Mouse (Mus musculus): ENCODE results near the gene Pagr1b. TPM values are rescaled to one million over a fixed set of nuclear protein-coding genes. Genes with fewer than 3 reads are reported as not detected.

The Pagr1b gene
- polyA plus RNA-seq, 1 experiment from 2014 or later, result not detected

GRCm38 (mm10) chr7:126996449-126996848 is 19.8 kb downstream of the Pagr1b start:
- H3K9me3 ChIP-seq (replicated peaks; ENCODE audit: control insufficient read depth, low read length), result no peaks in the 10 kb centered on the region
- no peaks in the 10 kb centered on the region for H3K27me3 ChIP-seq (ENCODE audit: control insufficient read depth, insufficient read depth, low read length)
- H3K4me1 ChIP-seq (ENCODE audit: control insufficient read depth, insufficient read depth, low read length), result no peaks in the 10 kb centered on the region
- no peak overlapping the region for H3K4me2 ChIP-seq
- no peak for ATAC-seq (replicated peaks; ENCODE audit: insufficient number of reproducible peaks, low FRiP score, low TSS enrichment)
- H3K27ac ChIP-seq (ENCODE audit: low read depth, low read length), result no peak overlapping the region
- no peak overlapping the region for H3K4me3 ChIP-seq (ENCODE audit: low read depth, low read length)
- H3K36me3 ChIP-seq (ENCODE audit: control insufficient read depth, insufficient read depth, low read length), result peaks cover 3% of the 10 kb centered on the region; the same call in 1 of the 2 replicates
- H3K9ac ChIP-seq (ENCODE audit: low read depth, low read length), result no peak overlapping the region
- WGBS (ENCODE audit: insufficient replicate concordance), result 70% methylated on average over 4 of the region's 4 CpGs

- Histone ChIP-seq H3K27ac (ENCODE audit: low read depth, low read length) (no peak overlapping the region), H3K9me3 (replicated peaks; ENCODE audit: control insufficient read depth, low read length) (no peaks in the 10 kb centered on the region), H3K9ac (ENCODE audit: low read depth, low read length) (no peak overlapping the region), H3K4me2 (no peak overlapping the region), H3K4me1 (ENCODE audit: control insufficient read depth, insufficient read depth, low read length) (peaks cover 3% of the 10 kb centered on the region; the same call in 1 of the 2 replicates), H3K4me3 (ENCODE audit: low read depth, low read length) (no peak overlapping the region), H3K27me3 (ENCODE audit: control insufficient read depth, insufficient read depth, low read length) (no peaks in the 10 kb centered on the region), H3K36me3 (ENCODE audit: control insufficient read depth, insufficient read depth, low read length) (no peaks in the 10 kb centered on the region)
- 63% methylated on average over 8 of the region's 8 CpGs for WGBS (ENCODE audit: insufficient replicate concordance)
- ATAC-seq (replicated peaks; ENCODE audit: insufficient number of reproducible peaks, low FRiP score, low TSS enrichment), result no peak
Measured at GRCm38 (mm10) chr7:126988816-126989215, 27.5 kb downstream of the Pagr1b start.

GRCm38 (mm10) chr7:126986319-126986718 is 30.0 kb downstream of the Pagr1b start:
- ATAC-seq (replicated peaks; ENCODE audit: insufficient number of reproducible peaks, low FRiP score, low TSS enrichment), result no peak
- Histone ChIP-seq H3K4me1 (ENCODE audit: control insufficient read depth, insufficient read depth, low read length) (peaks cover 3% of the 10 kb centered on the region; the same call in 1 of the 2 replicates), H3K9ac (ENCODE audit: low read depth, low read length) (no peak overlapping the region), H3K27me3 (ENCODE audit: control insufficient read depth, insufficient read depth, low read length) (no peaks in the 10 kb centered on the region), H3K4me3 (ENCODE audit: low read depth, low read length) (no peak overlapping the region), H3K27ac (ENCODE audit: low read depth, low read length) (no peak overlapping the region), H3K9me3 (replicated peaks; ENCODE audit: control insufficient read depth, low read length) (no peaks in the 10 kb centered on the region), H3K36me3 (ENCODE audit: control insufficient read depth, insufficient read depth, low read length) (no peaks in the 10 kb centered on the region), H3K4me2 (no peak overlapping the region)
- 47% methylated on average over 9 of the region's 9 CpGs for WGBS (ENCODE audit: insufficient replicate concordance)

GRCm38 (mm10) chr7:126984667-126985444 is 31.4 kb downstream of the Pagr1b start:
- Histone ChIP-seq H3K4me2 (no peak overlapping the region), H3K4me1 (ENCODE audit: control insufficient read depth, insufficient read depth, low read length) (peaks cover 3% of the 10 kb centered on the region; the same call in 1 of the 2 replicates), H3K9me3 (replicated peaks; ENCODE audit: control insufficient read depth, low read length) (no peaks in the 10 kb centered on the region), H3K27ac (ENCODE audit: low read depth, low read length) (no peak overlapping the region), H3K4me3 (ENCODE audit: low read depth, low read length) (no peak overlapping the region), H3K36me3 (ENCODE audit: control insufficient read depth, insufficient read depth, low read length) (0 out of 2 replicates have a peak, but pooled peaks cover 2% of the 10 kb centered on the region), H3K9ac (ENCODE audit: low read depth, low read length) (0 out of 2 replicates have a peak overlapping the region, but pooled peaks have one; percentile 5), H3K27me3 (ENCODE audit: control insufficient read depth, insufficient read depth, low read length) (no peaks in the 10 kb centered on the region)
- no peak for ATAC-seq (replicated peaks; ENCODE audit: insufficient number of reproducible peaks, low FRiP score, low TSS enrichment)
- 29% methylated on average over 10 of the region's 10 CpGs for WGBS (ENCODE audit: insufficient replicate concordance)

GRCm38 (mm10) chr7:126983113-126983512 is 33.2 kb downstream of the Pagr1b start:
- WGBS (ENCODE audit: insufficient replicate concordance), result 83% methylated on average over 7 of the region's 7 CpGs
- Histone ChIP-seq H3K9me3 (replicated peaks; ENCODE audit: control insufficient read depth, low read length) (no peaks in the 10 kb centered on the region), H3K9ac (ENCODE audit: low read depth, low read length) (no peak overlapping the region), H3K4me3 (ENCODE audit: low read depth, low read length) (no peak overlapping the region), H3K36me3 (ENCODE audit: control insufficient read depth, insufficient read depth, low read length) (peaks cover 16% of the 10 kb centered on the region; the same call in 1 of the 2 replicates), H3K27ac (ENCODE audit: low read depth, low read length) (no peak overlapping the region), H3K4me2 (no peak overlapping the region), H3K4me1 (ENCODE audit: control insufficient read depth, insufficient read depth, low read length) (peaks cover 3% of the 10 kb centered on the region; the same call in 1 of the 2 replicates), H3K27me3 (ENCODE audit: control insufficient read depth, insufficient read depth, low read length) (no peaks in the 10 kb centered on the region)
- no peak for ATAC-seq (replicated peaks; ENCODE audit: insufficient number of reproducible peaks, low FRiP score, low TSS enrichment)

- no peak overlapping the region for H3K27ac ChIP-seq (ENCODE audit: low read depth, low read length)
- no peaks in the 10 kb centered on the region for H3K9me3 ChIP-seq (replicated peaks; ENCODE audit: control insufficient read depth, low read length)
- H3K36me3 ChIP-seq (ENCODE audit: control insufficient read depth, insufficient read depth, low read length), result peaks cover 17% of the 10 kb centered on the region; the same call in 1 of the 2 replicates
- 65% methylated on average over 4 of the region's 4 CpGs for WGBS (ENCODE audit: insufficient replicate concordance)
- peaks cover 6% of the 10 kb centered on the region; the same call in 1 of the 2 replicates for H3K4me1 ChIP-seq (ENCODE audit: control insufficient read depth, insufficient read depth, low read length)
- H3K4me2 ChIP-seq, result no peak overlapping the region
- no peak overlapping the region for H3K9ac ChIP-seq (ENCODE audit: low read depth, low read length)
- no peak for ATAC-seq (replicated peaks; ENCODE audit: insufficient number of reproducible peaks, low FRiP score, low TSS enrichment)
- H3K4me3 ChIP-seq (ENCODE audit: low read depth, low read length), result no peak overlapping the region
- H3K27me3 ChIP-seq (ENCODE audit: control insufficient read depth, insufficient read depth, low read length), result no peaks in the 10 kb centered on the region
Measured at GRCm38 (mm10) chr7:126982054-126982453, 34.2 kb downstream of the Pagr1b start.

GRCm38 (mm10) chr7:126981601-126982000 is 34.7 kb downstream of the Pagr1b start:
- 79% methylated on average over 2 of the region's 2 CpGs for WGBS (ENCODE audit: insufficient replicate concordance)

GRCm38 (mm10) chr7:126978841-126979240 is 37.4 kb downstream of the Pagr1b start:
- no peak overlapping the region for H3K9ac ChIP-seq (ENCODE audit: low read depth, low read length)
- no peaks in the 10 kb centered on the region for H3K9me3 ChIP-seq (replicated peaks; ENCODE audit: control insufficient read depth, low read length)
- H3K36me3 ChIP-seq (ENCODE audit: control insufficient read depth, insufficient read depth, low read length), result peaks cover 17% of the 10 kb centered on the region; the same call in 1 of the 2 replicates
- peaks cover 5% of the 10 kb centered on the region for H3K4me1 ChIP-seq (ENCODE audit: control insufficient read depth, insufficient read depth, low read length)
- H3K4me3 ChIP-seq (ENCODE audit: low read depth, low read length), result no peak overlapping the region
- 84% methylated on average over 6 of the region's 6 CpGs for WGBS (ENCODE audit: insufficient replicate concordance)
- H3K27me3 ChIP-seq (ENCODE audit: control insufficient read depth, insufficient read depth, low read length), result no peaks in the 10 kb centered on the region
- ATAC-seq (replicated peaks; ENCODE audit: insufficient number of reproducible peaks, low FRiP score, low TSS enrichment), result no peak
- no peak overlapping the region for H3K27ac ChIP-seq (ENCODE audit: low read depth, low read length)
- H3K4me2 ChIP-seq, result no peak overlapping the region

More at GRCm38 (mm10) chr7:126981601-126982000, 34.7 kb downstream of the Pagr1b start:
- no peak for ATAC-seq (replicated peaks; ENCODE audit: insufficient number of reproducible peaks, low FRiP score, low TSS enrichment)
- Histone ChIP-seq H3K36me3 (ENCODE audit: control insufficient read depth, insufficient read depth, low read length) (peaks cover 17% of the 10 kb centered on the region; the same call in 1 of the 2 replicates), H3K9ac (ENCODE audit: low read depth, low read length) (no peak overlapping the region), H3K4me2 (no peak overlapping the region), H3K27me3 (ENCODE audit: control insufficient read depth, insufficient read depth, low read length) (no peaks in the 10 kb centered on the region), H3K27ac (ENCODE audit: low read depth, low read length) (no peak overlapping the region), H3K4me1 (ENCODE audit: control insufficient read depth, insufficient read depth, low read length) (peaks cover 7% of the 10 kb centered on the region; the same call in 1 of the 2 replicates), H3K9me3 (replicated peaks; ENCODE audit: control insufficient read depth, low read length) (no peaks in the 10 kb centered on the region), H3K4me3 (ENCODE audit: low read depth, low read length) (no peak overlapping the region)

Data from heart, embryonic 11.5 days (tissue).